ENCODE assay signal across 19 mouse cellular contexts in genomic region chr7:135068887-135069286, GRCm38 (mm10).
"Had no signal": no experiment of that assay in that cellular context is flagged by ENCODE, and none has a peak within 500 bp of the region (broad histone marks: within the 10 kb centered on the region; RNA-seq: fewer than 3 reads in every experiment).

No protein-coding gene starts in this region.

- ATAC-seq: hindbrain, embryonic 16.5 days; hindbrain, postnatal 0 days; inflammation-experienced regulatory T-cells, adult 6 months; intestine, embryonic 16.5 days; intestine, postnatal 0 days had no signal

- H3K36me3 ChIP-seq: heart, embryonic 15.5 days; hindbrain, embryonic 10.5 days; hindbrain, embryonic 12.5 days; hindbrain, embryonic 13.5 days; hindbrain, embryonic 15.5 days had no signal

- H3K9me3 ChIP-seq: heart, embryonic 15.5 days; hindbrain, embryonic 10.5 days; hindbrain, embryonic 13.5 days; hindbrain, embryonic 15.5 days; kidney, embryonic 15.5 days had no signal

- H3K4me3 ChIP-seq: heart, embryonic 10.5 days; heart, embryonic 12.5 days; heart, embryonic 13.5 days; heart, embryonic 15.5 days; hindbrain, embryonic 10.5 days; hindbrain, embryonic 12.5 days; hindbrain, embryonic 13.5 days; hindbrain, embryonic 15.5 days; kidney, embryonic 15.5 days; layer of hippocampus, adult 2 months; left cerebral cortex, adult 2 months had no signal

- H3K4me2 ChIP-seq: heart, embryonic 11.5 days; heart, embryonic 12.5 days; heart, embryonic 13.5 days; heart, embryonic 15.5 days; hindbrain, embryonic 12.5 days; hindbrain, embryonic 13.5 days; hindbrain, embryonic 14.5 days; hindbrain, embryonic 15.5 days; kidney, embryonic 15.5 days had no signal

- H3K4me1 ChIP-seq: heart, embryonic 12.5 days; heart, embryonic 13.5 days; heart, embryonic 15.5 days; hindbrain, embryonic 12.5 days; hindbrain, embryonic 15.5 days had no signal

- H3K27me3 ChIP-seq: heart, embryonic 12.5 days; heart, embryonic 13.5 days; heart, embryonic 15.5 days; hindbrain, embryonic 12.5 days; hindbrain, embryonic 13.5 days; hindbrain, embryonic 15.5 days; kidney, embryonic 15.5 days had no signal

- H3K27ac ChIP-seq: heart, embryonic 10.5 days; heart, embryonic 13.5 days; heart, embryonic 15.5 days; hindbrain, embryonic 10.5 days; hindbrain, embryonic 12.5 days; hindbrain, embryonic 13.5 days; hindbrain, embryonic 14.5 days; hindbrain, embryonic 15.5 days; hindbrain, postnatal 0 days; kidney, embryonic 15.5 days; kidney, postnatal 0 days; layer of hippocampus, adult 2 months; left cerebral cortex, adult 2 months had no signal

- H3K9ac ChIP-seq: heart, embryonic 12.5 days; heart, embryonic 13.5 days; heart, embryonic 15.5 days; hindbrain, embryonic 12.5 days; hindbrain, embryonic 13.5 days; hindbrain, embryonic 14.5 days; hindbrain, embryonic 15.5 days; kidney, embryonic 15.5 days had no signal
